Mouse (Mus musculus) olfactory bulb, adult 2 months (tissue): Measurements from ENCODE around the gene Mab21l3. TPM values are rescaled to one million over a fixed set of nuclear protein-coding genes. Genes with fewer than 3 reads are reported as not detected.

Experiments used
- H3K27ac ChIP-seq: fragments of 200-500 bp; 2 replicates; pipeline ENCODE4 v1.5.1; 2012; ENCODE audit warnings: low read depth, low read length; ENCODE audit not compliant: insufficient read depth
- H3K4me1 ChIP-seq: fragments of 200-500 bp; 2 replicates; pipeline ENCODE4 v1.6.1; 2012; ENCODE audit warnings: low read length; ENCODE audit not compliant: control insufficient read depth, insufficient read depth
- H3K4me3 ChIP-seq: fragments of 200-500 bp; 2 replicates; pipeline ENCODE4 v1.5.1; 2012; ENCODE audit warnings: mild to moderate bottlenecking, low read depth, low read length, moderate library complexity; ENCODE audit not compliant: insufficient read depth
- CTCF ChIP-seq: fragments of 200-500 bp; IDR thresholded peaks from 2 replicates; pipeline ENCODE4 v1.5.1; 2012; ENCODE audit warnings: low read depth, mild to moderate bottlenecking, low read length, moderate library complexity; ENCODE audit not compliant: insufficient read depth
- POLR2A ChIP-seq: fragments of 200-500 bp; IDR thresholded peaks from 2 replicates; pipeline ENCODE4 v1.6.1; 2012; ENCODE audit warnings: mild to moderate bottlenecking, low read depth, low read length, moderate library complexity; ENCODE audit not compliant: insufficient read depth
- WGBS: fragments of 180-500 bp; shearing (Covaris S2); methylation state at CpG from one replicate; pipeline ENCODE4 v1.1.7; 2018; 5-methylcytosine and 5-hydroxymethylcytosine counted together
- polyA plus RNA-seq: library from polyadenylated mRNA; stranded (reverse); fragments of >200 nt; gene quantifications from 2 replicates; pipeline ENCODE4 v1.2.4, GENCODE M21; 2012; ENCODE audit warnings: low replicate concordance; ENCODE audit not compliant: missing spikeins, insufficient read depth, insufficient read length

The Mab21l3 gene
- polyA plus RNA-seq, 1 experiment = not detected

DNA sequence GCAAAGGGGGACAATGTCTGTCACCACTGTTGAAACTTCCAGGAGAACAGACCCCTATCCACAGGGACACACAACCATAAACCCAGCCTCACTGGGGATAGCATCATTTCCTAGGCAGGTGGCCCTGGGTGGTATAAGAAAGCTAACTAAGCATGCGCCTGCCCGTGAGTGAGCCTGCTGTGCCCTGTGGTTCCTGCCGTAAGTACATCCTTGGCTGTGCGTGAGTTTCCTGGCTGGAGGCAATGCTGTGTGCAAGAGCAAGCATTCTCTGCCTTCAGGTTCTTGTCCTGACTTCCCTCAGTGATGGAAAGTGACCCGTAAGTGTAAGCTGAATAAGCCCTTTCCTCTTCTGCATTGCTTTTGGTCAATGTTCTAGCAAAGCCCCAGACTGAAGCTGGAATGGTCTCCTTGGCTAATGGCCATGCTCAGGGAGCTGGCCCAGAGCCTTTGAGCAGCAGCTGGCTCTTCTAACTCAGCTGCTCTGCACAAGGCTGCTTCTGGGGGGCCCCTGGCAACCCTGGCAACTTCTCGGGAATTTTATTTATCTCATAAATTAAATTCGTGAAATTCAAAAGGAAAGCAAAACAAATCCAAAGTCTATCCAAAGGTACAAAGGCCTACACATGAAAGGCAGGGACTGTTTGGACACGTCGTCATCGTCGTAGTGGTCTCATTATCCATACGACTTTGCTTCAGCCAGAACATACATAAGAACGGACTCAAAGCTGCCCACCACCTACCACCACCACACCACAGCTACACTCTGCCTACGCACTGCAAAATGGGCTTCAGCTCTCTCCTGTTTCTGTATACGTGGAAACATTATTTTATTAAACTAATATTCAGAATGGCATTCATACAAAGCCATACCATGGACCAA, 50.7 kb downstream of the Mab21l3 start:
- Histone ChIP-seq H3K4me3 (no peak overlapping the region), H3K4me1 (peaks cover 10% of the 10 kb centered on the region), H3K27ac (no peak overlapping the region)
- 66% methylated on average over 15 of the region's 15 CpGs for WGBS
- TF ChIP-seq CTCF = no peak
- no peak for TF ChIP-seq POLR2A

DNA sequence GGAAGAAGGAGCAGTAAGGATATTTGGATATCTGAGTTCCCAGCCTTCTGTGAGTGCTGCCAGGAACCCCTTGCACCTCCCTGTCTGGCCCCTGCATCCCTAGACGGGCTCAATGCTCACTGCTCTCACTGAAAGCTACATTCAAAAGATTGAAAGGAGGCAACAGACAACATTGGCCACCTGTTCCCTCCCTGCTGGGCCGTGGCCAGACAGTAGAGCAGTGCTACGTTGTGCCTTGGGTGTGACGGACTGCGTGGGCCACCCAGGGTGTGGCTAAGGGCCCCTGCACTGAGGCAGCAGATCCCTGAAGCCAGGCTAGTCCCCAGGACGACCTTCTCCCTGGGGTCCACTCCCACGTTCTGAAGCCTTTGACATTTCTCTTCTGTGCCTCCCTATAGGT, 52.5 kb downstream of the Mab21l3 start:
- TF ChIP-seq POLR2A = no peak
- TF ChIP-seq CTCF = no peak
- H3K27ac ChIP-seq = no peak overlapping the region
- 76% methylated on average over 7 of the region's 7 CpGs for WGBS
- H3K4me3 ChIP-seq = no peak overlapping the region
- peaks cover 10% of the 10 kb centered on the region for H3K4me1 ChIP-seq

DNA sequence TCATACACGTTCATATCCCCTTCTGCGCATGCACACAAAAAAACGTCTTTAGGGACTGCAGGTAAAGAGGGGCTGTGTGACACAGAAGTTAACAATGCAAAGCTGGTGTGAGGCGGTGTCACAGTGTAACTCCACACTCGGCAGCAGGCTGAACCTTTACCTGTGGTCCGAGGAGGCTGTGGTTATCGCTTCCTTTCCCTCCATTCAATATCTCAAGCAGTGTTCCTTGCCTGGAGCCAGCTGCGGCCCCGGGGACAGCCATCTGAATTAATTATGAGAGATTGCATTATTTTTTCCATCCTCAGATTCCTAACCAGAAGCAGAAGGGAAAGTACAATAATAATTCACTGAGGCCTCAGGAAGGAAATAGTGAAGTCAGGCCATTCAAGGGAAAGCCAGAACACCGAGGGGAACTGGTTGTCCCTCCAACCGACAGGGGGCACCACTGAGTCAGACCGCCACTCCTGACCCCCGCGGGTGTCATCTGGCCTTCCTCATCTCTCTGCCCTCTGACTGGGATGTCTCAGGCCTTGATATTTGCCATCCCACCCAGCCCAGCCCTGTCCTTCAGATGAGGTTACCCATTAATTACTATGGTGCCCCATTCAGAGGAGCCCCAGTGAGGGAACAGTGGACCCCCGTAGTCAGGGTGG, 53.2 kb downstream of the Mab21l3 start:
- Histone ChIP-seq H3K4me1 (peaks cover 10% of the 10 kb centered on the region), H3K27ac (no peak overlapping the region), H3K4me3 (no peak overlapping the region)
- WGBS = 84% methylated on average over 15 of the region's 15 CpGs
- no peak for TF ChIP-seq POLR2A
- TF ChIP-seq CTCF = no peak

DNA sequence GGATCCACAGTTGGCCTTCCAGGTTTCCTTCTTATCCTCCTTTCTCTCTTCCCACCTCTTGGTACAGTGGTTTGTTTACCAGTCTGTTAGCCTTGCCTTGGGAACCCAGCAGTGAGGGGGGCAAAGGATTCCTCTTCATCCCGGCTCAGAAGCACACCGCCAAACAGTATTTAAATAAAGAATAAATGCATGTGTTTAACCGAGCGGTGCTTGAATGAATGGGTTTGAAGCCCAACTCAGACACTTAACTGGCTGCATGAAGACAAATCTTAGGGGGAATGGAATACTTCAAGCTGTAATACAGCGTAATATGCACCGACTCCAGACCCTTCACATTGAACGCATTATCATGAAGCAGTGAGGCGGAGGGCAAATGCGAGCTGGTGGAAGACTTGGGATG, 54.1 kb downstream of the Mab21l3 start:
- Histone ChIP-seq H3K4me1 (peaks cover 10% of the 10 kb centered on the region), H3K27ac (no peak overlapping the region), H3K4me3 (no peak overlapping the region)
- WGBS = 69% methylated on average over 9 of the region's 9 CpGs
- TF ChIP-seq POLR2A = no peak

DNA sequence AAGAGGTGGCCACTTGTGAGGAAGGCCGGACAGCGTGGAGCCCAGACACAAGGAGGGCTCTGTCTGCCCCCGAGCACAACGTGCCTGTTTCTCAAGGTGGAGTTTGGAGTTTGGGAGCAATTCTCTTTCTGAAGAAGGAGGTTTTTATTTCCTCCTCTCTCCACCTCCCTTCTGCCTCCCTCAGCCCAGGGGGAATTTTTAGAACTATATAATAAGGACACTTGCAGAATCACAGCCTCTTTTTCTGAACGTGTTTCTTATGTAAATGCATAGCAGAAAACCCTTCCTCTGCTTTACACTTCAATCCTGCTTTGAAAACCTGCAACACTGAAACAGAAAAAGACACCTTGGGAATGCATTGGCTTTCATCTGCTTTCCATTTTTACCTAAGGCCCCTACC, 54.7 kb downstream of the Mab21l3 start:
- 58% methylated on average over 5 of the region's 5 CpGs for WGBS
- Histone ChIP-seq H3K4me3 (no peak overlapping the region), H3K4me1 (peaks cover 10% of the 10 kb centered on the region), H3K27ac (no peak overlapping the region)
- TF ChIP-seq CTCF (no peak), POLR2A (no peak)

DNA sequence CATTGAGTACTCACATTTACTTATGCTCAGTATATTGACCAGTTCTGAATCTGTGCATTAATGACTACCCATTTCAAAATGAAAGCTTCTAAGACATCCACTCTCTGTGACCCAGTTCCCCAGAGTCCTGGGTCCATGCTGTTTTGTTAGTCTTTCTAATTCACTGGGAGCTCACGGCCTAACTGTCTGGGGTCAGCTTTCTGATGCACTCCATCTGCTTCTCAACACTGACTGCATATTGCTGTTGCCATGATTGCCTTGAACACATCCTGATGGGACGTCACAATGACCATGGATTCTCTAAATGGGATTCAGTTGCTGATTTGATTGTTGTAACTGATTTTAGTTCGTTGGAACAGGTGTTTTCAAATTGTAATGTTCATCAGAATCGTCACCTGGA, 56.6 kb downstream of the Mab21l3 start:
- 94% methylated on average over 4 of the region's 4 CpGs for WGBS
- peaks cover 5% of the 10 kb centered on the region for H3K4me1 ChIP-seq
- TF ChIP-seq POLR2A (no peak), CTCF (no peak)

DNA sequence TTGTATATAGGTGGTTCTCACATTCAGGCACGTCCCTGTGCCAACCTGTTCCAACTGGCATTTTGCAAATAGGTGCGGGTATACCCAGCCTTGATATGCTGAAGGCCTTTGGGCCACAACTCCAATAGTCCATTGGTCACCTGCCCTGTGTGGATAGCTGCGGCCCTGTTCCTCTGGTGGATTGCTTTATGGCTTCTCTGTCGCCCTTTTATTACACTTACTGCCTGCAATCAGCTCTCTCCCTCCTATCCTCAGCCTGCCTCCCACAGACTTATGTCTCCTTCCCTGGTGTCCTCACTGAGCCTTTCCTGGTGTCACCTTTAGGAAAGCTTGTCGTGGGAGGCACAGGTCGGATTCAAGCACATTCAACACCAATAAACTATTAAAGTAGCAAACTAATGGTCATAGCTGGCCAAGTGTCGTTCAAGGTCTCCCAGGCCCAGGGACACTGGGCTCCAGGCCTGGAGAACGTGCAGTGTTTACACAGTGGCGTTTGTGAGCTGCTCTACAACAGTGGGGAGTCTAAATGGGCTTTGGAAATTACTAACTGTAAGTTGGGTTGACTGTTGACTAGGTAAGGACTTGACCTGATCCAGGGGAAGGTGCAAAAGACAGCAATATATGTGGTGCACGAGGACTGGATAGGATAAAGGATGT, 63.9 kb downstream of the Mab21l3 start:
- Histone ChIP-seq H3K4me1 (peaks cover 8% of the 10 kb centered on the region), H3K27ac (no peak overlapping the region), H3K4me3 (no peak overlapping the region)
- 92% methylated on average over 10 of the region's 10 CpGs for WGBS
- no peak for TF ChIP-seq POLR2A
- no peak for TF ChIP-seq CTCF

More for the DNA sequence above, 56.6 kb downstream of the Mab21l3 start:
- H3K4me3 ChIP-seq = no peak overlapping the region
- no peak overlapping the region for H3K27ac ChIP-seq

DNA sequence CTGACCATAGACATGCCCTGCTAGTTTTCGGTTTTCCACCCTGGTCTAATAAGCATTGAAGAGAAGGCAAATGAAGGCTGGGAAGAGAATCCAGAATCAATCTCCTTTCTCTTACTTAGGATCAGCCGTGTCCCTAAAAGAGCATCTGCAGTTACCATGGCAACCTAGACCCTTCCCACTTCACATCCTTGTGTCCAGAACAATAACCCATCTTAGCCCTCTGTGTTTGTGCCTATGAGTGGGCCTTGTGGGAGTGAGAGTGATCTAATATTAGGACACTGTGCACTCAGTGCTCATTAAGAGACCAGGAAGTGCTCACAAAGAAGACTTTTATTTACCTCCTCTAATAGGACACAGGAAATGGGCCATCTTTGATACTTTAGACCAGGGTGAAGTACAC, 65.0 kb downstream of the Mab21l3 start:
- Histone ChIP-seq H3K4me3 (no peak overlapping the region), H3K4me1 (peaks cover 8% of the 10 kb centered on the region), H3K27ac (no peak overlapping the region)
- no peak for TF ChIP-seq POLR2A
- no peak for TF ChIP-seq CTCF
- WGBS = 56% methylated on average over 2 of the region's 2 CpGs
